Mouse (Mus musculus): Measurements from ENCODE around the gene 4921517D22Rik.

GRCm38 (mm10) chr13:59694008-59694407 lies at the start of gene 4921517D22Rik:
- no peak for TF ChIP-seq CTCF (IDR thresholded peaks at IDR 0.05; ENCODE audit: low read depth, low read length)
- no peak for TF ChIP-seq POLR2A (IDR thresholded peaks at IDR 0.05; ENCODE audit: extremely low read depth, insufficient read depth, low read length)

Data from liver, adult 2 months (tissue).